Mouse (Mus musculus) intestine, postnatal 0 days (tissue): Measurements from ENCODE around the gene Osm. TPM values are rescaled to one million over a fixed set of nuclear protein-coding genes. Genes with fewer than 3 reads are reported as not detected.
A peak's percentile ranks its signal among the peaks of the same experiment; 100 is the strongest.

Experiments used
- ATAC-seq: fragments of 200-750 bp; cut with Nextera tagmentation; 2 replicates; pipeline ENCODE4 v1.8.0; 2017; ENCODE audit warnings: mild to moderate bottlenecking, moderate TSS enrichment, moderate library complexity
- H3K27ac ChIP-seq: fragments of 300-500 bp; sonication (generic); 2 replicates; pipeline ENCODE4 v1.5.1; 2014; ENCODE audit warnings: mild to moderate bottlenecking, low read depth, low read length, moderate library complexity
- H3K27me3 ChIP-seq: fragments of 300-500 bp; sonication (generic); replicated peaks from 2 replicates; pipeline ENCODE4 v1.6.1; 2014; ENCODE audit warnings: low read length, mixed read lengths; ENCODE audit not compliant: control insufficient read depth, insufficient read depth
- H3K36me3 ChIP-seq: fragments of 300-500 bp; sonication (generic); 2 replicates; pipeline ENCODE4 v1.6.1; 2014; ENCODE audit warnings: mild to moderate bottlenecking, moderate library complexity; ENCODE audit not compliant: control insufficient read depth, insufficient read depth
- H3K4me1 ChIP-seq: fragments of 300-500 bp; sonication (generic); replicated peaks from 2 replicates; pipeline ENCODE4 v1.6.1; 2014; ENCODE audit warnings: antibody characterized with exemption, low read length, mixed read lengths; ENCODE audit not compliant: control insufficient read depth, insufficient read depth
- H3K4me2 ChIP-seq: fragments of 300-500 bp; sonication (generic); replicated peaks from 2 replicates; pipeline ENCODE4 v1.6.1; 2014; ENCODE audit warnings: low read depth, mild to moderate bottlenecking, moderate library complexity
- H3K4me3 ChIP-seq: fragments of 300-500 bp; sonication (generic); 2 replicates; pipeline ENCODE4 v1.5.1; 2014; ENCODE audit warnings: low read depth, low read length
- H3K9ac ChIP-seq: fragments of 300-500 bp; sonication (generic); 2 replicates; pipeline ENCODE4 v1.6.1; 2014; ENCODE audit warnings: mild to moderate bottlenecking, low read depth, low read length
- H3K9me3 ChIP-seq: fragments of 300-500 bp; sonication (generic); 2 replicates; pipeline ENCODE4 v1.6.1; 2016; ENCODE audit warnings: mixed run types; ENCODE audit not compliant: control insufficient read depth
- CTCF ChIP-seq: sonication (generic); IDR thresholded peaks from 2 replicates; pipeline ENCODE4 v1.5.1; 2016; ENCODE audit warnings: low read depth, mild to moderate bottlenecking, control low read depth, antibody characterized with exemption, moderate library complexity
- WGBS: fragments of 180-500 bp; shearing (Covaris S2); extraction: QIAGEN DNeasy Blood & Tissue Kit; methylation state at CpG from one replicate; pipeline ENCODE4 v1.1.7; 2014; 5-methylcytosine and 5-hydroxymethylcytosine counted together
- polyA plus RNA-seq: library from polyadenylated mRNA; unstranded; fragments of >200 nt; fragmentation: Nextera tagmentation; extraction: Ambion mirVana; gene quantifications from 2 replicates; pipeline ENCODE4 v1.2.1, GENCODE M21; 2015

Gene Osm
- polyA plus RNA-seq, 1 experiment from 2014 or later: 0.20 TPM

GRCm38 (mm10) chr11:4232644-4233043, 3.6 kb upstream of the Osm start:
- H3K27ac ChIP-seq: no peak overlapping the region
- no peak for ATAC-seq
- WGBS: 64% methylated on average over 12 of the region's 12 CpGs
- no peaks in the 10 kb centered on the region for H3K36me3 ChIP-seq
- no peaks in the 10 kb centered on the region for H3K9me3 ChIP-seq
- no peaks in the 10 kb centered on the region for H3K27me3 ChIP-seq
- H3K4me3 ChIP-seq: no peak overlapping the region
- no peak overlapping the region for H3K4me2 ChIP-seq
- no peaks in the 10 kb centered on the region for H3K4me1 ChIP-seq
- TF ChIP-seq CTCF: no peak
- no peak overlapping the region for H3K9ac ChIP-seq

GRCm38 (mm10) chr11:4235052-4235655, 1.1 kb upstream of the Osm start:
- H3K4me2 ChIP-seq: no peak overlapping the region
- H3K9ac ChIP-seq: no peak overlapping the region
- no peaks in the 10 kb centered on the region for H3K4me1 ChIP-seq
- no peak overlapping the region for H3K4me3 ChIP-seq
- no peaks in the 10 kb centered on the region for H3K27me3 ChIP-seq
- no peaks in the 10 kb centered on the region for H3K9me3 ChIP-seq
- TF ChIP-seq CTCF: no peak
- ATAC-seq: no peak
- H3K36me3 ChIP-seq: no peaks in the 10 kb centered on the region
- no peak overlapping the region for H3K27ac ChIP-seq
- WGBS: 91% methylated on average over 6 of the region's 6 CpGs

GRCm38 (mm10) chr11:4236546-4237067, 387 bp downstream of the Osm start:
- no peak overlapping the region for H3K9ac ChIP-seq
- no peak for ATAC-seq
- H3K4me3 ChIP-seq: no peak overlapping the region
- 84% methylated on average over 21 of the region's 21 CpGs for WGBS
- H3K4me2 ChIP-seq: no peak overlapping the region
- no peak for TF ChIP-seq CTCF
- H3K36me3 ChIP-seq: no peaks in the 10 kb centered on the region
- no peaks in the 10 kb centered on the region for H3K27me3 ChIP-seq
- no peaks in the 10 kb centered on the region for H3K9me3 ChIP-seq
- H3K4me1 ChIP-seq: no peaks in the 10 kb centered on the region
- no peak overlapping the region for H3K27ac ChIP-seq

- H3K4me3 ChIP-seq: no peak overlapping the region
- no peak overlapping the region for H3K27ac ChIP-seq
- H3K27me3 ChIP-seq: no peaks in the 10 kb centered on the region
- no peaks in the 10 kb centered on the region for H3K4me1 ChIP-seq
- H3K4me2 ChIP-seq: no peak overlapping the region
- peak; percentile 39 for TF ChIP-seq CTCF
- no peak for ATAC-seq
- WGBS: 78% methylated on average over 18 of the region's 18 CpGs
- no peaks in the 10 kb centered on the region for H3K9me3 ChIP-seq
- no peaks in the 10 kb centered on the region for H3K36me3 ChIP-seq
- no peak overlapping the region for H3K9ac ChIP-seq
Observed at GRCm38 (mm10) chr11:4237389-4237912, 1.2 kb downstream of the Osm start.

GRCm38 (mm10) chr11:4238167-4238566, 1.9 kb downstream of the Osm start:
- Histone ChIP-seq H3K9ac (no peak overlapping the region), H3K4me2 (no peak overlapping the region), H3K9me3 (no peaks in the 10 kb centered on the region), H3K27ac (no peak overlapping the region), H3K27me3 (no peaks in the 10 kb centered on the region), H3K4me1 (no peaks in the 10 kb centered on the region), H3K4me3 (no peak overlapping the region), H3K36me3 (no peaks in the 10 kb centered on the region)
- 83% methylated on average over 6 of the region's 6 CpGs for WGBS
- TF ChIP-seq CTCF: no peak
- ATAC-seq: no peak

- H3K9ac ChIP-seq: no peak overlapping the region
- H3K4me2 ChIP-seq: no peak overlapping the region
- no peaks in the 10 kb centered on the region for H3K36me3 ChIP-seq
- no peaks in the 10 kb centered on the region for H3K9me3 ChIP-seq
- no peak for ATAC-seq
- WGBS: 95% methylated on average over 23 of the region's 23 CpGs
- H3K27me3 ChIP-seq: no peaks in the 10 kb centered on the region
- no peak for TF ChIP-seq CTCF
- no peak overlapping the region for H3K27ac ChIP-seq
- no peaks in the 10 kb centered on the region for H3K4me1 ChIP-seq
- H3K4me3 ChIP-seq: no peak overlapping the region
Observed at GRCm38 (mm10) chr11:4239691-4240090, 3.5 kb downstream of the Osm start.
